Mouse (Mus musculus) neural tube, embryonic 11.5 days (tissue): ENCODE results near the gene Slc9c1. TPM values are rescaled to one million over a fixed set of nuclear protein-coding genes. Genes with fewer than 3 reads are reported as not detected.
"Not testable (repeated sequence)": the region's sequence is repeated elsewhere in the genome, so short reads cannot be mapped to it uniquely, and the experiment has no call there.

ENCODE experiments used
- ATAC-seq: fragments of 200-750 bp; cut with Nextera tagmentation; 2 replicates; pipeline ENCODE4 v1.8.0; 2017; ENCODE audit warnings: moderate number of reproducible peaks, mild to moderate bottlenecking, moderate TSS enrichment, moderate library complexity; ENCODE audit not compliant: insufficient read depth, low FRiP score, low TSS enrichment
- DNase-seq: peaks from one replicate; pipeline ENCODE4 v3.0.0-alpha.2; 2015; ENCODE audit warnings: low spot score
- H3K27ac ChIP-seq: fragments of 300-500 bp; sonication (generic); 2 replicates; pipeline ENCODE4 v1.5.1; 2014; ENCODE audit warnings: low read depth, mild to moderate bottlenecking, low read length
- H3K27me3 ChIP-seq: fragments of 300-500 bp; sonication (generic); 2 replicates; pipeline ENCODE4 v1.6.1; 2014; ENCODE audit warnings: mild to moderate bottlenecking, low read length, mixed read lengths; ENCODE audit not compliant: control insufficient read depth, insufficient read depth
- H3K36me3 ChIP-seq: fragments of 300-500 bp; sonication (generic); 2 replicates; pipeline ENCODE4 v1.6.1; 2014; ENCODE audit warnings: mild to moderate bottlenecking, low read length, moderate library complexity, mixed read lengths; ENCODE audit not compliant: control insufficient read depth, insufficient read depth
- H3K4me1 ChIP-seq: fragments of 300-500 bp; sonication (generic); 2 replicates; pipeline ENCODE4 v1.6.1; 2014; ENCODE audit warnings: low read length, mixed read lengths; ENCODE audit not compliant: control insufficient read depth, insufficient read depth
- H3K4me2 ChIP-seq: fragments of 300-500 bp; sonication (generic); 2 replicates; pipeline ENCODE4 v1.6.1; 2014; ENCODE audit warnings: low read depth, mild to moderate bottlenecking, moderate library complexity
- H3K4me3 ChIP-seq: fragments of 300-500 bp; sonication (generic); 2 replicates; pipeline ENCODE4 v1.5.1; 2014; ENCODE audit warnings: low read depth, low read length
- H3K9ac ChIP-seq: fragments of 300-500 bp; sonication (generic); 2 replicates; pipeline ENCODE4 v1.6.1; 2014; ENCODE audit warnings: mild to moderate bottlenecking, low read length
- H3K9me3 ChIP-seq: fragments of 300-500 bp; sonication (generic); 2 replicates; pipeline ENCODE4 v1.6.1; 2016; ENCODE audit warnings: low read length; ENCODE audit not compliant: control insufficient read depth
- WGBS: fragments of 180-500 bp; shearing (Covaris S2); extraction: QIAGEN DNeasy Blood & Tissue Kit; methylation state at CpG from one replicate; pipeline ENCODE4 v1.1.7; 2014; 5-methylcytosine and 5-hydroxymethylcytosine counted together
- polyA plus RNA-seq: library from polyadenylated mRNA; unstranded; fragments of >200 nt; fragmentation: Nextera tagmentation; extraction: Ambion mirVana; gene quantifications from 2 replicates; pipeline ENCODE4 v1.2.1, GENCODE M21; 2014

Slc9c1 gene
- polyA plus RNA-seq, result not detected in 2 replicates

- Histone ChIP-seq H3K36me3 (no peaks in the 10 kb centered on the region), H3K4me1 (no peaks in the 10 kb centered on the region), H3K27me3 (no peaks in the 10 kb centered on the region), H3K27ac (no peak within 1 kb of the TSS), H3K4me2 (no peak within 1 kb of the TSS), H3K9me3 (no peaks in the 10 kb centered on the region), H3K4me3 (no peak within 1 kb of the TSS), H3K9ac (no peak within 1 kb of the TSS)
- WGBS, result 92% methylated on average over 5 of the region's 5 CpGs
- DNase-seq (no peak), ATAC-seq (no peak)
Observed at GRCm38 (mm10) chr16:45535009-45535408, at the start of gene Slc9c1. Gene Slc9c1, plus strand, starts transcription at chr16:45535309.

GRCm38 (mm10) chr16:45492927-45493326, 42.2 kb upstream of the Slc9c1 start, which contains the start of gene Gm609:
Gene Gm609, minus strand, starts transcription at chr16:45492969.
- Histone ChIP-seq H3K9me3 (no peaks in the 10 kb centered on the region), H3K4me2 (no peak within 1 kb of the TSS), H3K27ac (no peak within 1 kb of the TSS), H3K9ac (no peak within 1 kb of the TSS), H3K36me3 (no peaks in the 10 kb centered on the region), H3K27me3 (no peaks in the 10 kb centered on the region), H3K4me3 (no peak within 1 kb of the TSS), H3K4me1 (no peaks in the 10 kb centered on the region)
- ATAC-seq (no peak), DNase-seq (no peak)
- 74% methylated on average over 5 of the region's 5 CpGs for WGBS

- no peak overlapping the region for H3K9ac ChIP-seq
- H3K27ac ChIP-seq, result no peak overlapping the region
- ATAC-seq, result no peak
- H3K4me3 ChIP-seq, result no peak overlapping the region
- H3K9me3 ChIP-seq, result no peaks in the 10 kb centered on the region
- no peaks in the 10 kb centered on the region for H3K27me3 ChIP-seq
- DNase-seq, result no peak
- WGBS, result 89% methylated on average over 1 of the region's 1 CpGs
- no peak overlapping the region for H3K4me2 ChIP-seq
- no peaks in the 10 kb centered on the region for H3K4me1 ChIP-seq
- H3K36me3 ChIP-seq, result no peaks in the 10 kb centered on the region
Observed at GRCm38 (mm10) chr16:45495326-45495725, 39.8 kb upstream of the Slc9c1 start.

GRCm38 (mm10) chr16:45525551-45525950, 9.6 kb upstream of the Slc9c1 start:
- no peak for DNase-seq
- Histone ChIP-seq H3K4me3 (no peak overlapping the region), H3K27me3 (no peaks in the 10 kb centered on the region)

GRCm38 (mm10) chr16:45531950-45532349, 3.2 kb upstream of the Slc9c1 start, which contains the start of gene Gm17783:
Gene Gm17783, minus strand, starts transcription at chr16:45532050.
- H3K36me3 ChIP-seq, result no peaks in the 10 kb centered on the region
- 86% methylated on average over 4 of the region's 4 CpGs for WGBS
- H3K27ac ChIP-seq, result no peak within 1 kb of the TSS
- H3K9me3 ChIP-seq, result no peaks in the 10 kb centered on the region
- H3K4me2 ChIP-seq, result no peak within 1 kb of the TSS
- DNase-seq, result no peak
- no peak within 1 kb of the TSS for H3K4me3 ChIP-seq
- H3K9ac ChIP-seq, result no peak within 1 kb of the TSS
- H3K27me3 ChIP-seq, result no peaks in the 10 kb centered on the region
- ATAC-seq, result no peak
- H3K4me1 ChIP-seq, result no peaks in the 10 kb centered on the region

More at GRCm38 (mm10) chr16:45525551-45525950, 9.6 kb upstream of the Slc9c1 start:
- 83% methylated on average over 5 of the region's 5 CpGs for WGBS
- H3K27ac ChIP-seq, result no peak overlapping the region
- H3K4me2 ChIP-seq, result no peak overlapping the region
- H3K4me1 ChIP-seq, result no peaks in the 10 kb centered on the region
- no peak for ATAC-seq
- no peaks in the 10 kb centered on the region for H3K36me3 ChIP-seq
- no peak overlapping the region for H3K9ac ChIP-seq
- H3K9me3 ChIP-seq, result no peaks in the 10 kb centered on the region

- H3K36me3 ChIP-seq, H3K4me2 ChIP-seq, H3K9ac ChIP-seq, H3K27ac ChIP-seq, H3K4me3 ChIP-seq, H3K4me1 ChIP-seq, H3K27me3 ChIP-seq, ATAC-seq, DNase-seq, H3K9me3 ChIP-seq: not testable (repeated sequence)
- 77% methylated on average over 1 of the region's 1 CpGs for WGBS
Observed at GRCm38 (mm10) chr16:45538342-45538741, 3.2 kb downstream of the Slc9c1 start.

GRCm38 (mm10) chr16:45542108-45542507, 7.0 kb downstream of the Slc9c1 start:
- no peak overlapping the region for H3K4me3 ChIP-seq
- no peaks in the 10 kb centered on the region for H3K27me3 ChIP-seq
- H3K9ac ChIP-seq, result no peak overlapping the region
- no peak overlapping the region for H3K4me2 ChIP-seq
- no peaks in the 10 kb centered on the region for H3K36me3 ChIP-seq
- no peaks in the 10 kb centered on the region for H3K4me1 ChIP-seq
- H3K9me3 ChIP-seq, result no peaks in the 10 kb centered on the region
- ATAC-seq (no peak), DNase-seq (no peak)
- H3K27ac ChIP-seq, result no peak overlapping the region

GRCm38 (mm10) chr16:45544341-45544740, 9.2 kb downstream of the Slc9c1 start:
- Histone ChIP-seq H3K27ac (no peak overlapping the region), H3K9ac (no peak overlapping the region), H3K4me3 (no peak overlapping the region), H3K9me3 (no peaks in the 10 kb centered on the region), H3K4me1 (no peaks in the 10 kb centered on the region), H3K4me2 (no peak overlapping the region), H3K36me3 (no peaks in the 10 kb centered on the region), H3K27me3 (no peaks in the 10 kb centered on the region)
- WGBS, result 77% methylated on average over 3 of the region's 3 CpGs
- DNase-seq, result no peak
- ATAC-seq, result no peak

- Histone ChIP-seq H3K9ac (no peak overlapping the region), H3K4me3 (no peak overlapping the region), H3K9me3 (no peaks in the 10 kb centered on the region), H3K4me1 (no peaks in the 10 kb centered on the region), H3K27ac (no peak overlapping the region), H3K36me3 (no peaks in the 10 kb centered on the region), H3K4me2 (no peak overlapping the region), H3K27me3 (no peaks in the 10 kb centered on the region)
- no peak for DNase-seq
- ATAC-seq, result no peak
Observed at GRCm38 (mm10) chr16:45547982-45548381, 12.9 kb downstream of the Slc9c1 start.
